Mouse (Mus musculus): ENCODE data around the gene Tmem132b. TPM values are rescaled to one million over a fixed set of nuclear protein-coding genes. Genes with fewer than 3 reads are reported as not detected.

Tmem132b gene
- polyA plus RNA-seq, 1 experiment = not detected

DNA sequence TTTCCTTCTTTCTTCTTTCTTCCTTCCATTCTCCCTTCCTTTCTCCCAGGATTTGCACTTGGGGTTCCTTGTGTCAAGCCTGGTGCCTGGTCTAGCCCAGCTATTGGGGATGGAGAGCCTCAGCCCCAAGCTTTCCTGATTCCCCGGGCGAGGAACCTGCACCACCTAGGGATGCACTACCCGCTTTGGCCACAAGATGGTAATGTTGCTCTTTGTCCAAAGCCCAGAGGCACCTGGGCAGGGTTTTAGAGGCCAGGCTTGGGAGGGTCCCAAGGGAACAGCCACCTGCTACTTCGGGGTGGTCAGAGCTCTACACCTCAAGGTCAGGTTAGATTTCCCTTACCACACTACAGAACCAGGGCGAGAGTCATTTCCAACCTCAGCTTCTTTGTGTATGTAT is 2.5 kb upstream of the Tmem132b start:
- no peaks in the 10 kb centered on the region for H3K36me3 ChIP-seq (ENCODE audit: control insufficient read depth, insufficient read depth, low read length)
- H3K4me1 ChIP-seq (ENCODE audit: control insufficient read depth, insufficient read depth, low read length) = no peaks in the 10 kb centered on the region
- TF ChIP-seq CTCF (conservative IDR thresholded peaks at IDR 0.05; ENCODE audit: insufficient read depth, insufficient read length, low read depth, low read length) = peak; percentile 87
- TF ChIP-seq POLR2A (IDR thresholded peaks at IDR 0.05; ENCODE audit: low read depth, low read length) = no peak
- H3K4me3 ChIP-seq (ENCODE audit: insufficient read depth, low read depth, low read length) = no peak overlapping the region
- no peaks in the 10 kb centered on the region for H3K27me3 ChIP-seq (replicated peaks; ENCODE audit: control insufficient read depth, insufficient read depth, low read length)
- DNase-seq = peak; percentile 61
- no peak overlapping the region for H3K27ac ChIP-seq (ENCODE audit: insufficient read depth, low read depth, low read length)
- 2% methylated on average over 5 of the region's 5 CpGs for WGBS

DNA sequence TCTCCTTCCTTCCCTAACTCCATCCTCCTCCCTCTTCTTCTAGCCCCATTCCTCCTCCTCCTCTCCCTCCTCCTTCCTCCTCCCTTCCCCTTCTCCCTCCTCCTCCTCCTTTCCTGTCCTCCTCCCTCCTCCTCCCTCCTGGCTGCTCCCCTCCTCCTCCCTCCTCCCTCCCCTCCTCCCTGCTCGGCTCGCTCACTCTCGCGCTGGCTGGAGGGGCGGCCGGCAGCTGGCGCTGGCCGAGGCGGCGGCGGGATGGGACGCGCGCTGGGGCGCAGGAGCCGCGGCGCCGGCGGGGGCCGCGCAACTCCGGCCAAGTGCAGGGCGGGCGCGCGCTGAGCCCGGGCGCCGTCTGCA is 594 bp downstream of the Tmem132b start:
- WGBS = 4% methylated on average over 30 of the region's 30 CpGs
- Histone ChIP-seq H3K36me3 (ENCODE audit: control insufficient read depth, insufficient read depth, low read length) (no peaks in the 10 kb centered on the region), H3K4me1 (ENCODE audit: control insufficient read depth, insufficient read depth, low read length) (no peaks in the 10 kb centered on the region), H3K27me3 (replicated peaks; ENCODE audit: control insufficient read depth, insufficient read depth, low read length) (no peaks in the 10 kb centered on the region), H3K4me3 (ENCODE audit: insufficient read depth, low read depth, low read length) (no peak overlapping the region), H3K27ac (ENCODE audit: insufficient read depth, low read depth, low read length) (no peak overlapping the region)
- TF ChIP-seq POLR2A (IDR thresholded peaks at IDR 0.05; ENCODE audit: low read depth, low read length) = no peak
- no peak for TF ChIP-seq CTCF (conservative IDR thresholded peaks at IDR 0.05; ENCODE audit: insufficient read depth, insufficient read length, low read depth, low read length)
- no peak for DNase-seq

DNA sequence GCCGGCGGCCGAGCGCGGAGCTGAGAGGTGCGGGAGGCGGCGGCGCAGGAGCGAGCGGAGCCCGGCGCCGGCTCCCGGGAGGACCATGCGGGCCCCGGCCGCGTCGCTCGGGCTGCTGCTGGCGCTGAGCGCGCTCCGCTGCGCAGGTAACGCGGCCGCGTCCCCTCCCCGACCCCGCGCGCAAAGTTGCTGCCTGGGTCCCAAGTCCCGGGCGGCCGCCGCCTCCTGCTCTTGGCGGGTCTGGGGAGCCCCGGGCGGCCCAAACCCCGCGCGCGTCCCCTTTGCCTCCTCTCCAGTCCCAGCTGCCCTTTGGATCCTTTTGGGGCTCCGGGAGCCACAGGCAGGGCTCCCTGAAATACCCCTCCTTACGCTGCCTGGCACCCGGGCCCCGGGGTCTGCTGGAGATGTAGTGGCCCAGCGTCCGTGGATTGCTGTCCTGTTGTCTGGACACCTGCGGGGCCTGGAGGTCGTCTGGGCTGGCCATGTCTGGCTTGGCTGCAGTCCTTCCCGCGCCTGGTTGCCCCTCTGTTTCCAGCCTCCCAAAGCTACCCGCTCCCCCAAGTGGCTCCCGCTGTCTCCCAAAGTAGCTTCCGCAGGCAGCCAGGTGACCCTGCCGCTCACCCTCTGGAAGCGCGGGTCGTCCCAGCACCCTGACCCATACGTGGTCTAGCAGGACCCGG is 1.1 kb downstream of the Tmem132b start:
- H3K4me3 ChIP-seq (ENCODE audit: insufficient read depth, low read depth, low read length) = no peak overlapping the region
- 5% methylated on average over 64 of the region's 64 CpGs for WGBS

GRCm38 (mm10) chr5:125533225-125533900 is 1.8 kb downstream of the Tmem132b start:
- WGBS = 3% methylated on average over 24 of the region's 24 CpGs

More for the DNA sequence above, 1.1 kb downstream of the Tmem132b start:
- H3K4me1 ChIP-seq (ENCODE audit: control insufficient read depth, insufficient read depth, low read length) = no peaks in the 10 kb centered on the region
- TF ChIP-seq CTCF (conservative IDR thresholded peaks at IDR 0.05; ENCODE audit: insufficient read depth, insufficient read length, low read depth, low read length) (no peak), POLR2A (IDR thresholded peaks at IDR 0.05; ENCODE audit: low read depth, low read length) (no peak)
- H3K36me3 ChIP-seq (ENCODE audit: control insufficient read depth, insufficient read depth, low read length) = no peaks in the 10 kb centered on the region
- no peak overlapping the region for H3K27ac ChIP-seq (ENCODE audit: insufficient read depth, low read depth, low read length)
- no peak for DNase-seq
- no peaks in the 10 kb centered on the region for H3K27me3 ChIP-seq (replicated peaks; ENCODE audit: control insufficient read depth, insufficient read depth, low read length)

GRCm38 (mm10) chr5:125534168-125534610 is 2.6 kb downstream of the Tmem132b start:
- WGBS = 5% methylated on average over 7 of the region's 7 CpGs
- no peaks in the 10 kb centered on the region for H3K27me3 ChIP-seq (replicated peaks; ENCODE audit: control insufficient read depth, insufficient read depth, low read length)
- H3K36me3 ChIP-seq (ENCODE audit: control insufficient read depth, insufficient read depth, low read length) = no peaks in the 10 kb centered on the region
- TF ChIP-seq CTCF (conservative IDR thresholded peaks at IDR 0.05; ENCODE audit: insufficient read depth, insufficient read length, low read depth, low read length) (no peak), POLR2A (IDR thresholded peaks at IDR 0.05; ENCODE audit: low read depth, low read length) (no peak)
- no peak overlapping the region for H3K4me3 ChIP-seq (ENCODE audit: insufficient read depth, low read depth, low read length)
- DNase-seq = no peak
- H3K27ac ChIP-seq (ENCODE audit: insufficient read depth, low read depth, low read length) = no peak overlapping the region
- no peaks in the 10 kb centered on the region for H3K4me1 ChIP-seq (ENCODE audit: control insufficient read depth, insufficient read depth, low read length)

More at GRCm38 (mm10) chr5:125533225-125533900, 1.8 kb downstream of the Tmem132b start:
- H3K36me3 ChIP-seq (ENCODE audit: control insufficient read depth, insufficient read depth, low read length) = no peaks in the 10 kb centered on the region
- H3K27ac ChIP-seq (ENCODE audit: insufficient read depth, low read depth, low read length) = no peak overlapping the region
- H3K27me3 ChIP-seq (replicated peaks; ENCODE audit: control insufficient read depth, insufficient read depth, low read length) = no peaks in the 10 kb centered on the region
- no peak overlapping the region for H3K4me3 ChIP-seq (ENCODE audit: insufficient read depth, low read depth, low read length)
- H3K4me1 ChIP-seq (ENCODE audit: control insufficient read depth, insufficient read depth, low read length) = no peaks in the 10 kb centered on the region
- DNase-seq = no peak
- TF ChIP-seq POLR2A (IDR thresholded peaks at IDR 0.05; ENCODE audit: low read depth, low read length) = no peak
- no peak for TF ChIP-seq CTCF (conservative IDR thresholded peaks at IDR 0.05; ENCODE audit: insufficient read depth, insufficient read length, low read depth, low read length)

DNA sequence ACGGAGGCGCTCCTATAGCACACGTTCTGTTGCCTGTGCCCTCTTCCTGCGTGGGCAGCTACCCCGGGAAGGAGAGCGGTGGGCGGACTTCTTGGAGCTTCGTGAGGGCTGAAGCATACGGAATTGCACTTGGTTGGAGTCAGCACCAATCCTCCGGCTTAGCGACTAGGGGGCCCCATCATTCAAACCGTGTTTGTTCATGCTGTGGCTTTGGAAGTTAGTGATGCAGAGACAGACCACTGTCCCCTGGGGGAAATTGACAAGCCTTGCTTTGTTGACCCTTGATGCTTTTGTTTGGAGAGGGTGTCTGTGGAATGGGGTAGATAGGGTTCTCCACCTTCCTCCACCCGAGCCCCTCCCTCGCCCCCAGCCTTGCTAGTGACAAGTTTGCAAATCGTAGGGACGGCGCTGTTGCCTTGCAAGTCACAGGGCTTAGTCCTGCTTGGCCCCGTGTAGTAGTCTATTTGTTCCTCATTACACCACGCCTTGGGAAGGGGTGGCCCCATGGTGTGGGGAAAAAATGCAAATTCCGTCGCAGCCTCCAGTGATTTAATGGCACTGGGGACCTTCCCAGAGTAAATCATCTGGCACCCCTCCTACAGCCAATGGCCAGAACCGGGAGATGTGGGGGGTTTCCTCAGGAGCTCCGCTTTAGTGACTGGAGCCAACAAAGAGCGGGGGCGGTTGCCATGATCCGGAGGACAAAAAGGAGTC is 3.2 kb downstream of the Tmem132b start:
- Histone ChIP-seq H3K27me3 (replicated peaks; ENCODE audit: control insufficient read depth, insufficient read depth, low read length) (no peaks in the 10 kb centered on the region), H3K4me1 (ENCODE audit: control insufficient read depth, insufficient read depth, low read length) (no peaks in the 10 kb centered on the region), H3K36me3 (ENCODE audit: control insufficient read depth, insufficient read depth, low read length) (no peaks in the 10 kb centered on the region), H3K27ac (ENCODE audit: insufficient read depth, low read depth, low read length) (no peak overlapping the region), H3K4me3 (ENCODE audit: insufficient read depth, low read depth, low read length) (no peak overlapping the region)
- TF ChIP-seq CTCF (conservative IDR thresholded peaks at IDR 0.05; ENCODE audit: insufficient read depth, insufficient read length, low read depth, low read length) (no peak), POLR2A (IDR thresholded peaks at IDR 0.05; ENCODE audit: low read depth, low read length) (no peak)
- under 1% methylated on average over 26 of the region's 26 CpGs for WGBS
- DNase-seq = no peak

GRCm38 (mm10) chr5:125545090-125545489 is 13.5 kb downstream of the Tmem132b start:
- no peak overlapping the region for H3K4me3 ChIP-seq (ENCODE audit: insufficient read depth, low read depth, low read length)
- no peaks in the 10 kb centered on the region for H3K4me1 ChIP-seq (ENCODE audit: control insufficient read depth, insufficient read depth, low read length)
- whole genome bisulfite sequencing = 87% methylated on average over 2 of the region's 2 CpGs
- TF ChIP-seq POLR2A (IDR thresholded peaks at IDR 0.05; ENCODE audit: low read depth, low read length) = no peak
- TF ChIP-seq CTCF (conservative IDR thresholded peaks at IDR 0.05; ENCODE audit: insufficient read depth, insufficient read length, low read depth, low read length) = no peak
- no peak for DNase-seq
- no peak overlapping the region for H3K27ac ChIP-seq (ENCODE audit: insufficient read depth, low read depth, low read length)
- no peaks in the 10 kb centered on the region for H3K36me3 ChIP-seq (ENCODE audit: control insufficient read depth, insufficient read depth, low read length)
- H3K27me3 ChIP-seq (replicated peaks; ENCODE audit: control insufficient read depth, insufficient read depth, low read length) = no peaks in the 10 kb centered on the region
